Mouse (Mus musculus) kidney, embryonic 14.5 days (tissue): ENCODE results near the gene Plac8. TPM values are rescaled to one million over a fixed set of nuclear protein-coding genes. Genes with fewer than 3 reads are reported as not detected.

Source experiments
- ATAC-seq: fragments of 200-750 bp; cut with Nextera tagmentation; 2 replicates; pipeline ENCODE4 v1.8.0; 2017; ENCODE audit warnings: moderate number of reproducible peaks, mild to moderate bottlenecking, moderate TSS enrichment, moderate library complexity; ENCODE audit not compliant: low FRiP score, low TSS enrichment
- H3K27ac ChIP-seq: fragments of 300-500 bp; sonication (generic); 2 replicates; pipeline ENCODE4 v1.5.1; 2014; ENCODE audit warnings: low read depth, mild to moderate bottlenecking, low read length, moderate library complexity, mixed read lengths
- H3K27me3 ChIP-seq: fragments of 300-500 bp; sonication (generic); 2 replicates; pipeline ENCODE4 v1.6.1; 2014; ENCODE audit warnings: mild to moderate bottlenecking, low read length; ENCODE audit not compliant: control insufficient read depth, insufficient read depth
- H3K36me3 ChIP-seq: fragments of 300-500 bp; sonication (generic); 2 replicates; pipeline ENCODE4 v1.6.1; 2014; ENCODE audit warnings: low read length, mixed read lengths; ENCODE audit not compliant: control insufficient read depth, insufficient read depth
- H3K4me1 ChIP-seq: fragments of 300-500 bp; sonication (generic); 2 replicates; pipeline ENCODE4 v1.6.1; 2014; ENCODE audit warnings: low read length, mixed read lengths; ENCODE audit not compliant: control insufficient read depth, insufficient read depth
- H3K4me2 ChIP-seq: fragments of 300-500 bp; sonication (generic); replicated peaks from 2 replicates; pipeline ENCODE4 v1.6.1; 2014; ENCODE audit warnings: low read depth, mild to moderate bottlenecking, low read length
- H3K4me3 ChIP-seq: fragments of 300-500 bp; sonication (generic); 2 replicates; pipeline ENCODE4 v1.5.1; 2014; ENCODE audit warnings: mild to moderate bottlenecking, low read length
- H3K9ac ChIP-seq: fragments of 300-500 bp; sonication (generic); 2 replicates; pipeline ENCODE4 v1.6.1; 2014; ENCODE audit warnings: low read depth, mild to moderate bottlenecking, low read length, moderate library complexity
- H3K9me3 ChIP-seq: fragments of 300-500 bp; sonication (generic); 2 replicates; pipeline ENCODE4 v1.6.1; 2016; ENCODE audit warnings: low read length; ENCODE audit not compliant: control insufficient read depth
- WGBS: fragments of 180-500 bp; shearing (Covaris S2); extraction: QIAGEN DNeasy Blood & Tissue Kit; methylation state at CpG from one replicate; pipeline ENCODE4 v1.1.7; 2014; 5-methylcytosine and 5-hydroxymethylcytosine counted together
- polyA plus RNA-seq: library from polyadenylated mRNA; unstranded; fragments of >200 nt; fragmentation: Nextera tagmentation; extraction: Ambion mirVana; gene quantifications from 2 replicates; pipeline ENCODE4 v1.2.1, GENCODE M21; 2014

Gene Plac8
- polyA plus RNA-seq, 1 experiment from 2014 or later, result 105 TPM

- Histone ChIP-seq H3K4me1 (no peaks in the 10 kb centered on the region), H3K9me3 (no peaks in the 10 kb centered on the region), H3K27me3 (no peaks in the 10 kb centered on the region), H3K4me3 (no peak overlapping the region), H3K27ac (no peak overlapping the region), H3K36me3 (no peaks in the 10 kb centered on the region), H3K4me2 (no peak overlapping the region), H3K9ac (no peak overlapping the region)
- WGBS, result 82% methylated on average over 2 of the region's 2 CpGs
- no peak for ATAC-seq
Observed at GRCm38 (mm10) chr5:100601864-100602263, 29.8 kb upstream of the Plac8 start.

GRCm38 (mm10) chr5:100598961-100599463 lies 27.0 kb upstream of the Plac8 start:
- Histone ChIP-seq H3K4me2 (no peak overlapping the region), H3K36me3 (no peaks in the 10 kb centered on the region), H3K4me3 (no peak overlapping the region), H3K9ac (no peak overlapping the region), H3K27ac (no peak overlapping the region), H3K4me1 (no peaks in the 10 kb centered on the region), H3K9me3 (no peaks in the 10 kb centered on the region), H3K27me3 (no peaks in the 10 kb centered on the region)
- ATAC-seq, result no peak
- 91% methylated on average over 9 of the region's 9 CpGs for WGBS

- H3K36me3 ChIP-seq, result no peaks in the 10 kb centered on the region
- no peak overlapping the region for H3K4me3 ChIP-seq
- no peak for ATAC-seq
- no peak overlapping the region for H3K4me2 ChIP-seq
- 50% methylated on average over 11 of the region's 11 CpGs for WGBS
- no peaks in the 10 kb centered on the region for H3K9me3 ChIP-seq
- H3K27ac ChIP-seq, result no peak overlapping the region
- no peaks in the 10 kb centered on the region for H3K4me1 ChIP-seq
- H3K9ac ChIP-seq, result no peak overlapping the region
- H3K27me3 ChIP-seq, result no peaks in the 10 kb centered on the region
Observed at GRCm38 (mm10) chr5:100597886-100598485, 25.9 kb upstream of the Plac8 start.

GRCm38 (mm10) chr5:100595999-100596398 lies 24.0 kb upstream of the Plac8 start:
- H3K4me2 ChIP-seq, result no peak overlapping the region
- no peak for ATAC-seq
- no peak overlapping the region for H3K9ac ChIP-seq
- no peaks in the 10 kb centered on the region for H3K27me3 ChIP-seq
- H3K4me3 ChIP-seq, result no peak overlapping the region
- 83% methylated on average over 6 of the region's 6 CpGs for WGBS
- H3K36me3 ChIP-seq, result no peaks in the 10 kb centered on the region
- H3K4me1 ChIP-seq, result no peaks in the 10 kb centered on the region
- H3K27ac ChIP-seq, result no peak overlapping the region
- no peaks in the 10 kb centered on the region for H3K9me3 ChIP-seq

- no peak for ATAC-seq
- H3K27ac ChIP-seq, result no peak overlapping the region
- no peaks in the 10 kb centered on the region for H3K9me3 ChIP-seq
- H3K4me1 ChIP-seq, result no peaks in the 10 kb centered on the region
- no peak overlapping the region for H3K9ac ChIP-seq
- no peaks in the 10 kb centered on the region for H3K36me3 ChIP-seq
- H3K4me2 ChIP-seq, result no peak overlapping the region
- no peak overlapping the region for H3K4me3 ChIP-seq
- no peaks in the 10 kb centered on the region for H3K27me3 ChIP-seq
- whole genome bisulfite sequencing, result 85% methylated on average over 13 of the region's 13 CpGs
Observed at GRCm38 (mm10) chr5:100594803-100595467, 22.9 kb upstream of the Plac8 start.

GRCm38 (mm10) chr5:100590505-100590904 lies 18.5 kb upstream of the Plac8 start:
- H3K9ac ChIP-seq, result no peak overlapping the region
- no peak overlapping the region for H3K27ac ChIP-seq
- H3K36me3 ChIP-seq, result no peaks in the 10 kb centered on the region
- H3K4me2 ChIP-seq, result no peak overlapping the region
- ATAC-seq, result no peak
- no peaks in the 10 kb centered on the region for H3K4me1 ChIP-seq
- no peak overlapping the region for H3K4me3 ChIP-seq
- 68% methylated on average over 5 of the region's 5 CpGs for WGBS
- no peaks in the 10 kb centered on the region for H3K27me3 ChIP-seq
- H3K9me3 ChIP-seq, result no peaks in the 10 kb centered on the region

GRCm38 (mm10) chr5:100587626-100588025 lies 15.6 kb upstream of the Plac8 start:
- Histone ChIP-seq H3K4me3 (no peak overlapping the region), H3K9ac (no peak overlapping the region), H3K27ac (no peak overlapping the region), H3K9me3 (no peaks in the 10 kb centered on the region), H3K27me3 (no peaks in the 10 kb centered on the region), H3K4me1 (no peaks in the 10 kb centered on the region), H3K36me3 (no peaks in the 10 kb centered on the region), H3K4me2 (no peak overlapping the region)
- WGBS, result 47% methylated on average over 2 of the region's 2 CpGs
- ATAC-seq, result no peak

GRCm38 (mm10) chr5:100587136-100587535 lies 15.1 kb upstream of the Plac8 start:
- H3K9me3 ChIP-seq, result no peaks in the 10 kb centered on the region
- no peaks in the 10 kb centered on the region for H3K4me1 ChIP-seq
- no peak overlapping the region for H3K27ac ChIP-seq
- H3K36me3 ChIP-seq, result no peaks in the 10 kb centered on the region
- 94% methylated on average over 7 of the region's 7 CpGs for WGBS
- H3K27me3 ChIP-seq, result no peaks in the 10 kb centered on the region
- no peak for ATAC-seq
- H3K9ac ChIP-seq, result no peak overlapping the region
- no peak overlapping the region for H3K4me2 ChIP-seq
- H3K4me3 ChIP-seq, result no peak overlapping the region

- Histone ChIP-seq H3K9ac (no peak overlapping the region), H3K36me3 (no peaks in the 10 kb centered on the region), H3K27me3 (no peaks in the 10 kb centered on the region), H3K4me1 (no peaks in the 10 kb centered on the region), H3K27ac (no peak overlapping the region), H3K4me3 (no peak overlapping the region), H3K9me3 (no peaks in the 10 kb centered on the region), H3K4me2 (no peak overlapping the region)
- no peak for ATAC-seq
- WGBS, result 96% methylated on average over 3 of the region's 3 CpGs
Observed at GRCm38 (mm10) chr5:100585657-100586056, 13.6 kb upstream of the Plac8 start.
